Mouse (Mus musculus) liver, embryonic 18 days (tissue): ENCODE results near the gene Zfp174. TPM values are rescaled to one million over a fixed set of nuclear protein-coding genes. Genes with fewer than 3 reads are reported as not detected.

ENCODE experiments used
- polyA plus RNA-seq: library from polyadenylated mRNA; depleted of rRNA; stranded (reverse); fragments of >200 nt; gene quantifications from 2 replicates; pipeline ENCODE4 v1.2.3, GENCODE M21; 2012; rRNA removed

The Zfp174 gene
- polyA plus RNA-seq, result 1.5 and 2.1 TPM in 2 replicates

GRCm38 (mm10) chr16:3846711-3847518 is at the start of gene Zfp174:
Zfp174 (plus strand) TSS chr16:3847268.

GRCm38 (mm10) chr16:3830588-3831109 is 16.4 kb upstream of the Zfp174 start, which contains the start of gene Olfr15:
Olfr15 (plus strand) TSS chr16:3830878.

GRCm38 (mm10) chr16:3872216-3873047 is 25.4 kb downstream of the Zfp174 start, which contains the start of gene Naa60:
Naa60 (plus strand) TSS chr16:3872375.

GRCm38 (mm10) chr16:3884201-3885064 is 37.4 kb downstream of the Zfp174 start, which contains the start of the genes Zfp597 and Gm20695:
Zfp597 (minus strand) TSS chr16:3884561.
Gm20695 (plus strand) TSS chr16:3884648.

Other genes with a start within 250 kb of the Zfp174 start
- 0.62 and 0.92 TPM in 2 replicates for gene Mefv, start 129.2 kb upstream of the Zfp174 start, polyA plus RNA-seq
- gene Zfp263, start 103.2 kb upstream of the Zfp174 start, polyA plus RNA-seq, result 5.8 and 5.9 TPM in 2 replicates
- not detected in 2 replicates for gene Olfr15, start 16.4 kb upstream of the Zfp174 start, polyA plus RNA-seq
- 25.1 and 28.9 TPM in 2 replicates for gene Naa60, start 25.1 kb downstream of the Zfp174 start, polyA plus RNA-seq
- 2.3 and 2.9 TPM in 2 replicates for gene Zfp597, start 37.3 kb downstream of the Zfp174 start, polyA plus RNA-seq
- 0.13 and 0.26 TPM in 2 replicates for gene Gm20695, start 37.4 kb downstream of the Zfp174 start, polyA plus RNA-seq
- 0.87 and 1.2 TPM in 2 replicates for gene 1700037C18Rik, start 61.4 kb downstream of the Zfp174 start, polyA plus RNA-seq
- gene Cluap1, start 61.5 kb downstream of the Zfp174 start, polyA plus RNA-seq, result 4.1 and 4.9 TPM in 2 replicates
- 0.85 and 0.89 TPM in 2 replicates for gene Nlrc3, start 129.4 kb downstream of the Zfp174 start, polyA plus RNA-seq
- gene Slx4, start 156.5 kb downstream of the Zfp174 start, polyA plus RNA-seq, result 10.8 and 11.7 TPM in 2 replicates
- gene Dnase1, start 189.7 kb downstream of the Zfp174 start, polyA plus RNA-seq, result 0.06 and 0.10 TPM in 2 replicates
- gene Trap1, start 230.6 kb downstream of the Zfp174 start, polyA plus RNA-seq, result 87.6 and 98.2 TPM in 2 replicates